Mouse (Mus musculus): ENCODE measurements around the gene Nkx3-2. TPM values are rescaled to one million over a fixed set of nuclear protein-coding genes. Genes with fewer than 3 reads are reported as not detected.

Gene Nkx3-2
- polyA plus RNA-seq, 1 experiment: not detected

- Histone ChIP-seq H3K9ac (ENCODE audit: low read depth, poor library complexity, severe bottlenecking) (no peak overlapping the region), H3K27me3 (ENCODE audit: control insufficient read depth, insufficient read depth, low read length, poor library complexity, severe bottlenecking) (peaks cover 30% of the 10 kb centered on the region), H3K4me1 (ENCODE audit: control insufficient read depth, insufficient read depth, low read length) (no peaks in the 10 kb centered on the region), H3K36me3 (ENCODE audit: control insufficient read depth, insufficient read depth, low read length, poor library complexity, severe bottlenecking) (no peaks in the 10 kb centered on the region), H3K9me3 (replicated peaks; ENCODE audit: control insufficient read depth, insufficient read depth, low read length, poor library complexity, severe bottlenecking) (no peaks in the 10 kb centered on the region), H3K27ac (ENCODE audit: insufficient read depth, low read length) (no peak overlapping the region), H3K4me3 (ENCODE audit: low read depth, low read length) (no peak overlapping the region; the same call in 1 of the 2 replicates)
- TF ChIP-seq EP300 (IDR thresholded peaks at IDR 0.05; ENCODE audit: insufficient read depth, low read depth, low read length) (no peak), CTCF (IDR thresholded peaks at IDR 0.05; ENCODE audit: low read depth, low read length) (no peak), POLR2A (IDR thresholded peaks at IDR 0.05; ENCODE audit: insufficient read depth, low read length) (no peak)
Measured at GRCm38 (mm10) chr5:41760831-41761508, 3.3 kb downstream of the Nkx3-2 start.

GRCm38 (mm10) chr5:41760071-41760470 lies 4.2 kb downstream of the Nkx3-2 start:
- no peaks in the 10 kb centered on the region for H3K9me3 ChIP-seq (replicated peaks; ENCODE audit: control insufficient read depth, insufficient read depth, low read length, poor library complexity, severe bottlenecking)
- H3K9ac ChIP-seq (ENCODE audit: low read depth, poor library complexity, severe bottlenecking): no peak overlapping the region
- no peak for TF ChIP-seq CTCF (IDR thresholded peaks at IDR 0.05; ENCODE audit: low read depth, low read length)
- no peak for TF ChIP-seq POLR2A (IDR thresholded peaks at IDR 0.05; ENCODE audit: insufficient read depth, low read length)
- no peak for TF ChIP-seq EP300 (IDR thresholded peaks at IDR 0.05; ENCODE audit: insufficient read depth, low read depth, low read length)
- no peaks in the 10 kb centered on the region for H3K4me1 ChIP-seq (ENCODE audit: control insufficient read depth, insufficient read depth, low read length)
- no peak overlapping the region for H3K4me3 ChIP-seq (ENCODE audit: low read depth, low read length)
- H3K36me3 ChIP-seq (ENCODE audit: control insufficient read depth, insufficient read depth, low read length, poor library complexity, severe bottlenecking): no peaks in the 10 kb centered on the region
- H3K27me3 ChIP-seq (ENCODE audit: control insufficient read depth, insufficient read depth, low read length, poor library complexity, severe bottlenecking): peaks cover 27% of the 10 kb centered on the region
- no peak overlapping the region for H3K27ac ChIP-seq (ENCODE audit: insufficient read depth, low read length)

- peaks cover 29% of the 10 kb centered on the region for H3K27me3 ChIP-seq (ENCODE audit: control insufficient read depth, insufficient read depth, low read length, poor library complexity, severe bottlenecking)
Measured at GRCm38 (mm10) chr5:41758671-41759639, 5.3 kb downstream of the Nkx3-2 start.

DNA sequence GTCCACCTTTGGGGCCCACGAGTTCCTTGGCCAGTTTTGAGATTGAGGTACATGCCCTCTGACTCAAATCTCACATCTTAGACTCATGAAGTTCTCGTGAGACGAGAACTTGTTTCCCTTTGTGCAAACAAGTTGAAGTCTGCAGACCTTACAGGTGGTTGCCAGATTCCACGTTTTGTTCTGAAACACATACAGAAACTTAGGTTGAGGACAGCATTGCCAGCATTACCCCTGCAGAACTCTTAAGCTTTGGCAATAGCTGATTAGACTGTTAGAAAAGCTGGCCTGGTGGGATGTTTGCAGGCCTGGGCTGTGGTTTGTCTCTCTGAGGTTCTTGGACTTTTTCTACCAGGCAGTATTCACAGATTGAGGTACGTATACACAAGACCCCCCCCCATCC lies 7.0 kb downstream of the Nkx3-2 start:
- Histone ChIP-seq H3K36me3 (ENCODE audit: control insufficient read depth, insufficient read depth, low read length, poor library complexity, severe bottlenecking) (no peaks in the 10 kb centered on the region), H3K27me3 (ENCODE audit: control insufficient read depth, insufficient read depth, low read length, poor library complexity, severe bottlenecking) (peaks cover 23% of the 10 kb centered on the region), H3K9ac (ENCODE audit: low read depth, poor library complexity, severe bottlenecking) (no peak overlapping the region), H3K4me1 (ENCODE audit: control insufficient read depth, insufficient read depth, low read length) (no peaks in the 10 kb centered on the region), H3K4me3 (ENCODE audit: low read depth, low read length) (no peak overlapping the region), H3K27ac (ENCODE audit: insufficient read depth, low read length) (no peak overlapping the region), H3K9me3 (replicated peaks; ENCODE audit: control insufficient read depth, insufficient read depth, low read length, poor library complexity, severe bottlenecking) (no peaks in the 10 kb centered on the region)
- TF ChIP-seq POLR2A (IDR thresholded peaks at IDR 0.05; ENCODE audit: insufficient read depth, low read length) (no peak), CTCF (IDR thresholded peaks at IDR 0.05; ENCODE audit: low read depth, low read length) (no peak), EP300 (IDR thresholded peaks at IDR 0.05; ENCODE audit: insufficient read depth, low read depth, low read length) (no peak)

More at GRCm38 (mm10) chr5:41758671-41759639, 5.3 kb downstream of the Nkx3-2 start:
- no peaks in the 10 kb centered on the region for H3K9me3 ChIP-seq (replicated peaks; ENCODE audit: control insufficient read depth, insufficient read depth, low read length, poor library complexity, severe bottlenecking)
- H3K4me3 ChIP-seq (ENCODE audit: low read depth, low read length): no peak overlapping the region
- no peaks in the 10 kb centered on the region for H3K4me1 ChIP-seq (ENCODE audit: control insufficient read depth, insufficient read depth, low read length)
- no peak overlapping the region for H3K9ac ChIP-seq (ENCODE audit: low read depth, poor library complexity, severe bottlenecking)
- no peak for TF ChIP-seq POLR2A (IDR thresholded peaks at IDR 0.05; ENCODE audit: insufficient read depth, low read length)
- TF ChIP-seq EP300 (IDR thresholded peaks at IDR 0.05; ENCODE audit: insufficient read depth, low read depth, low read length): no peak
- no peak for TF ChIP-seq CTCF (IDR thresholded peaks at IDR 0.05; ENCODE audit: low read depth, low read length)
- no peaks in the 10 kb centered on the region for H3K36me3 ChIP-seq (ENCODE audit: control insufficient read depth, insufficient read depth, low read length, poor library complexity, severe bottlenecking)
- no peak overlapping the region for H3K27ac ChIP-seq (ENCODE audit: insufficient read depth, low read length)

- Histone ChIP-seq H3K9me3 (replicated peaks; ENCODE audit: control insufficient read depth, insufficient read depth, low read length, poor library complexity, severe bottlenecking) (no peaks in the 10 kb centered on the region), H3K9ac (ENCODE audit: low read depth, poor library complexity, severe bottlenecking) (no peak overlapping the region), H3K36me3 (ENCODE audit: control insufficient read depth, insufficient read depth, low read length, poor library complexity, severe bottlenecking) (no peaks in the 10 kb centered on the region), H3K27me3 (ENCODE audit: control insufficient read depth, insufficient read depth, low read length, poor library complexity, severe bottlenecking) (peaks cover 23% of the 10 kb centered on the region), H3K27ac (ENCODE audit: insufficient read depth, low read length) (no peak overlapping the region), H3K4me1 (ENCODE audit: control insufficient read depth, insufficient read depth, low read length) (no peaks in the 10 kb centered on the region), H3K4me3 (ENCODE audit: low read depth, low read length) (no peak overlapping the region)
- no peak for TF ChIP-seq POLR2A (IDR thresholded peaks at IDR 0.05; ENCODE audit: insufficient read depth, low read length)
- TF ChIP-seq CTCF (IDR thresholded peaks at IDR 0.05; ENCODE audit: low read depth, low read length): no peak
- no peak for TF ChIP-seq EP300 (IDR thresholded peaks at IDR 0.05; ENCODE audit: insufficient read depth, low read depth, low read length)
Measured at GRCm38 (mm10) chr5:41756396-41756795, 7.9 kb downstream of the Nkx3-2 start.

All from ES-Bruce4 (cell line).